Mouse (Mus musculus) limb, embryonic 13.5 days (tissue): ENCODE measurements around the gene Coa4. TPM values are rescaled to one million over a fixed set of nuclear protein-coding genes. Genes with fewer than 3 reads are reported as not detected.

Experiments
- ATAC-seq: fragments of 200-750 bp; cut with Nextera tagmentation; 2 replicates; pipeline ENCODE4 v1.8.0; 2017; ENCODE audit warnings: low read depth, moderate number of reproducible peaks, moderate TSS enrichment; ENCODE audit not compliant: low FRiP score
- H3K27ac ChIP-seq: fragments of 300-500 bp; sonication (generic); 2 replicates; pipeline ENCODE4 v1.5.1; 2015; ENCODE audit warnings: inconsistent platforms, mild to moderate bottlenecking, moderate library complexity
- H3K27me3 ChIP-seq: fragments of 300-500 bp; sonication (generic); 2 replicates; pipeline ENCODE4 v1.6.1; 2015; ENCODE audit warnings: mild to moderate bottlenecking, inconsistent platforms
- H3K36me3 ChIP-seq: fragments of 300-500 bp; sonication (generic); 2 replicates; pipeline ENCODE4 v1.6.1; 2015; ENCODE audit warnings: inconsistent platforms, mild to moderate bottlenecking, moderate library complexity
- H3K4me1 ChIP-seq: fragments of 300-500 bp; sonication (generic); 2 replicates; pipeline ENCODE4 v1.6.1; 2015; ENCODE audit warnings: inconsistent platforms
- H3K4me2 ChIP-seq: fragments of 300-500 bp; sonication (generic); replicated peaks from 2 replicates; pipeline ENCODE4 v1.6.1; 2015; ENCODE audit warnings: inconsistent platforms, mild to moderate bottlenecking, moderate library complexity
- H3K4me3 ChIP-seq: fragments of 300-500 bp; sonication (generic); 2 replicates; pipeline ENCODE4 v1.5.1; 2015; ENCODE audit warnings: moderate library complexity, mild to moderate bottlenecking, inconsistent platforms
- H3K9ac ChIP-seq: fragments of 300-500 bp; sonication (generic); 2 replicates; pipeline ENCODE4 v1.6.1; 2015; ENCODE audit warnings: mild to moderate bottlenecking, inconsistent platforms
- H3K9me3 ChIP-seq: fragments of 300-500 bp; sonication (generic); 2 replicates; pipeline ENCODE4 v1.6.1; 2016; ENCODE audit warnings: inconsistent platforms
- WGBS: fragments of 180-500 bp; shearing (Covaris S2); methylation state at CpG from one replicate; pipeline ENCODE4 v1.1.7; 2015; 5-methylcytosine and 5-hydroxymethylcytosine counted together
- polyA plus RNA-seq: library from polyadenylated mRNA; unstranded; fragments of >200 nt; fragmentation: Nextera tagmentation; extraction: Ambion mirVana; gene quantifications from 2 replicates; pipeline ENCODE4 v1.2.1, GENCODE M21; 2015

Coa4 gene
- polyA plus RNA-seq, 1 experiment from 2014 or later, result 18.5 TPM

DNA sequence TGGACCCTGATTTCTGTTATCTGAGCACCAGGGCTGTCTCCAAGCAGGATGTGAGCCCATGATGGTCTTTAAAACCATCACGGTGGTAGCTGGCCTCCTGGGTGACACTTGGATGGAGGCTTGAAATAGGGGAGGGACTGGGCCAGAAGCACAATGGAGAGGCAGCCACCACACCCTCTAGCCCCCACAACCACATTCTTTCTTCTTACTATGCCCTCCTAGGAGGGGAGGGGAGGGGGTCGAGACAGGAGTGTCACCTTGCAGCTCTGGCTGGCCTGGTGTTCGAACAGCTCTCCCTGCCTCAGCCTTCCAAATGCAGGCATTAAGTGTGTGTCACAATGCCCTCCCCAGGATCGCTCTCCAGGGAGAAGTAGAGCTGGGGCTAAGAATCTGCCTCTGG, 39.5 kb upstream of the Coa4 start:
- peaks cover 37% of the 10 kb centered on the region for H3K36me3 ChIP-seq
- ATAC-seq, result no peak
- 84% methylated on average over 4 of the region's 4 CpGs for WGBS
- peaks cover 48% of the 10 kb centered on the region for H3K4me1 ChIP-seq
- no peak overlapping the region for H3K9ac ChIP-seq
- H3K27me3 ChIP-seq, result no peaks in the 10 kb centered on the region
- no peak overlapping the region for H3K4me2 ChIP-seq
- H3K9me3 ChIP-seq, result no peaks in the 10 kb centered on the region
- H3K27ac ChIP-seq, result no peak overlapping the region
- H3K4me3 ChIP-seq, result no peak overlapping the region

GRCm38 (mm10) chr7:100497982-100498381, 38.9 kb upstream of the Coa4 start:
- WGBS, result 89% methylated on average over 13 of the region's 13 CpGs
- no peak overlapping the region for H3K4me3 ChIP-seq
- no peaks in the 10 kb centered on the region for H3K27me3 ChIP-seq
- ATAC-seq, result no peak
- no peak overlapping the region for H3K27ac ChIP-seq
- no peaks in the 10 kb centered on the region for H3K9me3 ChIP-seq
- peaks cover 37% of the 10 kb centered on the region for H3K36me3 ChIP-seq
- peaks cover 42% of the 10 kb centered on the region for H3K4me1 ChIP-seq
- no peak overlapping the region for H3K4me2 ChIP-seq
- H3K9ac ChIP-seq, result no peak overlapping the region

DNA sequence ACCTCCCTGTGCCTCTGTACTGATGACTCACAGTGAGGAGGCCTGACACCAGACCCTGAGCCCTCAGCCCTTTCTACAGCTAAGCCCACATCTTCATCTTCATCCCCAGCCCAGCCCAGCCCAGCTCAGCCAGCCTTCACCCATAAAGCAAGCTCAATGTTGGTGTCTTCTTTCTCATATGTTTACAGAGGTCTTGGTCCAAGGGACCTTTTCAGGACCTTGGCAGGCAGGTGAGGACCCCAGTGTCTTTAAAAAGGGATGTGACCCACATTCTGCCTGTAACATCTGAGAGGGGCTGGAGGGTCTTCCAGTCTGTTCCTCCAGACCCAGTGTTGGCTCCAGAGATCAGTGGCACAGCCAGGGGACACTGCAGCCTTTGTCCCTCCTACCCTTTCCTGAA, 37.4 kb upstream of the Coa4 start:
- Histone ChIP-seq H3K27ac (no peak overlapping the region), H3K27me3 (no peaks in the 10 kb centered on the region), H3K9me3 (no peaks in the 10 kb centered on the region), H3K4me3 (no peak overlapping the region), H3K4me1 (peaks cover 27% of the 10 kb centered on the region), H3K4me2 (no peak overlapping the region), H3K9ac (no peak overlapping the region), H3K36me3 (peaks cover 37% of the 10 kb centered on the region)
- ATAC-seq, result no peak

- no peak overlapping the region for H3K4me2 ChIP-seq
- WGBS, result 69% methylated on average over 16 of the region's 16 CpGs
- no peaks in the 10 kb centered on the region for H3K27me3 ChIP-seq
- H3K27ac ChIP-seq, result no peak overlapping the region
- no peak overlapping the region for H3K9ac ChIP-seq
- no peaks in the 10 kb centered on the region for H3K9me3 ChIP-seq
- H3K4me1 ChIP-seq, result peaks cover 18% of the 10 kb centered on the region
- peaks cover 37% of the 10 kb centered on the region for H3K36me3 ChIP-seq
- no peak overlapping the region for H3K4me3 ChIP-seq
- ATAC-seq, result no peak
These were observed 36.4 kb upstream of the Coa4 start for GRCm38 (mm10) chr7:100500276-100500977.

DNA sequence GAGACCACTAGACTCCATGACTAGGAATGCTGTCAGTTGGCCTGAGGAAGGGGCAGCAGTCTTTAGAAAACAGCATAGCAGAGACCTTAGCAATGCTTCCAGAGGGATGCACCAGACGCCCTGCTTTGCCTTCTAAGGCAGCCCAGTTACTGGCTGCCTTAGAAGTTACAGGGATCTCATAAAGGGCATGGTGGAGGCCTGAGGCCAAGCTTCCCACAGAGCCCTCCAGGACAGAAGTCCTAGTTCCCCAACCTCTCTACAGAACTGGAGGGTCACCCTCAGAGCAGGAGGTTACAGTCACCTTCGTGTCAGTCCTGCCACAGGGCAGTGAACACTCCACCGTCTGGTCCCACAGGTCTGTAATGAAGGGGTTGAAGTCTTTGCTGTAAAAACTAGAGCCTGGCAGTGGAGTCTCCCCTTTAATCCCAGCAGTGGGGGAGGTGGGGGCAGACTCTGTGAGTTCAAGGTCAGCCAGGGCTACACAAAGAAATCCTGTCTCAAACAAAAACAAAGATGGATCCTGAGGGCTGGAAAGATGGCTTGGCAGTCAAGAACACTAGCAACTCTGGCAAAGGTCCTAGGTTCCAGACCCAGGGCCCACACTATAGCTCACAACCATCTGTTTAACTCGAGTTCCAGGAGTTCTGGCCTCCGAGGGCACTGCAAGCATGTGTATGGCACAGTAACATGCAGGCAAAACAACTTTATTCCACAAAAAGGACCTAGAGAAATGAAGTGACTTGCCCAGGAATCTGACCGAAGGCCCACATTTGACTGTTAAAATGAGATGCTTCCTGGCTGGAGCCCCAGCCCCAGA, 35.6 kb upstream of the Coa4 start:
- no peak overlapping the region for H3K4me2 ChIP-seq
- peaks cover 37% of the 10 kb centered on the region for H3K36me3 ChIP-seq
- no peak for ATAC-seq
- H3K4me3 ChIP-seq, result no peak overlapping the region
- H3K27ac ChIP-seq, result no peak overlapping the region
- no peak overlapping the region for H3K9ac ChIP-seq
- peaks cover 10% of the 10 kb centered on the region for H3K4me1 ChIP-seq
- 70% methylated on average over 6 of the region's 6 CpGs for WGBS
- H3K9me3 ChIP-seq, result no peaks in the 10 kb centered on the region
- no peaks in the 10 kb centered on the region for H3K27me3 ChIP-seq

DNA sequence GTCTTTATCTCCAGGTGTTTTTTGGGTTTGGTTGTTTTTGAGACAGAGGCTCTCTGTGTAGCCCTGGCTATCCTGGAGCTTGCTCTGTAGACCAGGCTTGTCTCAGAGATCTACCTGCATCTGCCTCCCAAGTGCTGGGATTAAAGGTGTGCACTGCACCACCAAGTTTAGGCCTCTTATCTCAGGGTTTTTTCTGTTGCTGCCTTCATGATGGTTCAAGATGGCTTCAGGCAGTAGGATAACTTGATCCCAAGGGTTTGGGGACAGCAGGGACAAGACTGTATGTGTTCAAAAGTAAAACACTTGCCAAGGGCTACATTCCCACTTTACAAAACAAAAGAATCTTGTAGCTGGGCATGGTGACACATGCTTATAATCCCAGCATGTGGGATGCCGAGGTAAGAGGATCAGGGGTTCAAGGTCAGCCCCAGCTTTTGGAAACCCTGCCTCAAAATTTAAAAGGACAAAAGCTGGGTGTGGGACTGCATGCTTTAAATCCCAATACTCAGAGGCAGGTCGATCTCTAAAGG, 35.0 kb upstream of the Coa4 start:
- H3K4me3 ChIP-seq, result no peak overlapping the region
- no peak overlapping the region for H3K27ac ChIP-seq
- H3K4me1 ChIP-seq, result peaks cover 3% of the 10 kb centered on the region; the same call in 1 of the 2 replicates
- H3K36me3 ChIP-seq, result peaks cover 32% of the 10 kb centered on the region
- 66% methylated on average over 2 of the region's 2 CpGs for WGBS
- H3K9ac ChIP-seq, result no peak overlapping the region
- H3K4me2 ChIP-seq, result no peak overlapping the region
- no peaks in the 10 kb centered on the region for H3K9me3 ChIP-seq
- no peak for ATAC-seq
- H3K27me3 ChIP-seq, result no peaks in the 10 kb centered on the region

DNA sequence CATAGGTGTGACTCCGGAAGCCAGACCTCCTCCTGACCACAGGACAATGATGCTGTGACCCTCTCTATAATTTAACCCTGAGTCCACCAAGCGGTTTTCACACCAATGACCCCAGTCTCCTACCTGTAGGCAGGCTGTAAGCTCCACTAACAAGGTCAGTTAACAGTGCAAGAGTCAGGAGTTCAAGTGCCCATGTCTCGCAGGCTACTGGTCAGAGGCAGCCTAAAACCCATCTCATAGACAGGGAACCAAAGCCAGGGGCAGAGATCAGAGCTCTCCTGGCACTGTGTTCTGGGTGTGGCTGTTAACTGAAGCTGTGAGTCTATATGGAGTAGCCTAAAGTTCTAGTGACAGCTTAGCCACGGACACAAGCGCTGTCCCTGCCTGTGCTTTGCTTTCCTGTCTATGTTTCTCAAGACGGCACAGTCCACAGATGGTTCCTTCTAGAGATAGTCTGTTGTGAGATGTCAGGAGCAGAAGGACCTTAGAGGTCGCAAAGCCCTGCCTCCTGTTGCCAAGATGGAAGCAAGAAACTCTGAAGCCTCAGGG, 34.4 kb upstream of the Coa4 start:
- Histone ChIP-seq H3K36me3 (peaks cover 27% of the 10 kb centered on the region), H3K9me3 (no peaks in the 10 kb centered on the region), H3K4me2 (no peak overlapping the region), H3K4me1 (0 out of 2 replicates have a peak, but pooled peaks cover 2% of the 10 kb centered on the region), H3K27me3 (no peaks in the 10 kb centered on the region), H3K27ac (no peak overlapping the region), H3K4me3 (no peak overlapping the region), H3K9ac (no peak overlapping the region)
- WGBS, result 77% methylated on average over 7 of the region's 7 CpGs
- ATAC-seq, result no peak

- H3K4me1 ChIP-seq, result peaks cover 4% of the 10 kb centered on the region
- H3K4me2 ChIP-seq, result no peak overlapping the region
- no peak for ATAC-seq
- no peak overlapping the region for H3K9ac ChIP-seq
- H3K27ac ChIP-seq, result no peak overlapping the region
- peaks cover 21% of the 10 kb centered on the region for H3K36me3 ChIP-seq
- no peaks in the 10 kb centered on the region for H3K27me3 ChIP-seq
- no peaks in the 10 kb centered on the region for H3K9me3 ChIP-seq
- H3K4me3 ChIP-seq, result no peak overlapping the region
- 91% methylated on average over 5 of the region's 5 CpGs for WGBS
These were observed 33.8 kb upstream of the Coa4 start for GRCm38 (mm10) chr7:100503076-100503475.

DNA sequence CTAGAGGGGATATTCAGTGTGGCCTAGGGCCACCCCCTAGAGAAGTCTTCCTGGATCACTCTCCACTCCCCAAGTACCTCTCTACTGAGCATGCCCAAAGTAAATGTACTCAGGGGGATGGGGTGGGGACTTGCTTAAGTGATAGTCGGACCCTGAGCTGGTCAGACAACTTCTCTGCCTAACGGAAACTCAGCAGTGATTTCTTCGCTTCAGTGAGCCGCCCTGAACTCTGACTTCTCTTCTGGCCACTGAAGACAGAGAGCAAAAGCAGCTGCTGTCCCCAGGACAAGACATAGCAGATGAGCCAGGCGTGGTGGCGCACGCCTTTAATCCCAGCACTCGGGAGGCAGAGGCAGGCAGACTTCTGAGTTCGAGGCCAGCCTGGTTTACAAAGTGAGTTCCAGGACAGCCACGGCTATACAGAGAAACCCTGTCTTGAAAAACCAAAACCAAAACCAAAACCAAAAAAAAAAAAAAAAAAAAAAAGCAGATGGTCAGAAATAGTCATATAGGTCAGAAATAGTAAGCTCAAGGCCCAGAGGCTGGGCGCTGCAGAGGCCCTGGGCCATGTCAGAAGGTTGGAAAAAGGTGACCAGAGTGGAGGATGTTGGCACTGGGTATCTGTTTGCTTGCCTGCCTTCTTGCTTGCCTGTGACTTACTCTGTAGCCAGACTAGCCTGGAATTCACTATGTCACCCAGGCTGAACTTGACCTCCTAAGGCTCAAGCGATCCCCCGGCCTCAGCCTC, 32.0 kb upstream of the Coa4 start:
- peaks cover 2% of the 10 kb centered on the region; the same call in 1 of the 2 replicates for H3K36me3 ChIP-seq
- H3K4me3 ChIP-seq, result no peak overlapping the region
- H3K4me2 ChIP-seq, result no peak overlapping the region
- H3K9ac ChIP-seq, result no peak overlapping the region
- H3K9me3 ChIP-seq, result no peaks in the 10 kb centered on the region
- peaks cover 10% of the 10 kb centered on the region for H3K4me1 ChIP-seq
- H3K27ac ChIP-seq, result no peak overlapping the region
- H3K27me3 ChIP-seq, result no peaks in the 10 kb centered on the region
- ATAC-seq, result no peak
- 86% methylated on average over 13 of the region's 13 CpGs for whole genome bisulfite sequencing

DNA sequence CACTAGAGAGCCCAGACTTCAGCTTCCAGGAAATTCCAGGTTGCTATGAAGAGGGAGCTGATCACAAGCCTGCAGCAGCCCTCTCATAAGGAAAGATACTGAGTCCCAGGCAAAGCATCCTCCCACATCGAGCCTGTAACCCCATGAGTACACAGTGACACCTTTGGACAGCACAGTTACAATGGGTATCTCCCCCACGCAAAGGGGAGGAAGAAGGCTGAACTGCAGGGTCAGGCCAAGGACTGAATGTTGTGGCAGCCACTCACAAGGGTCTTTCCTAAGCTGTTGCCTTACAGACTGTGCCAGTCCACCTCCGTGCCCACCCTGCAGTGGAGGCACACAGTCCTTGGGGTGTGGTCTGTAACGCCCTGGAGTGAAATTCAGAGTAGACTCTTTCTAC, 30.4 kb upstream of the Coa4 start:
- 81% methylated on average over 4 of the region's 4 CpGs for WGBS
- Histone ChIP-seq H3K9ac (no peak overlapping the region), H3K9me3 (no peaks in the 10 kb centered on the region)

DNA sequence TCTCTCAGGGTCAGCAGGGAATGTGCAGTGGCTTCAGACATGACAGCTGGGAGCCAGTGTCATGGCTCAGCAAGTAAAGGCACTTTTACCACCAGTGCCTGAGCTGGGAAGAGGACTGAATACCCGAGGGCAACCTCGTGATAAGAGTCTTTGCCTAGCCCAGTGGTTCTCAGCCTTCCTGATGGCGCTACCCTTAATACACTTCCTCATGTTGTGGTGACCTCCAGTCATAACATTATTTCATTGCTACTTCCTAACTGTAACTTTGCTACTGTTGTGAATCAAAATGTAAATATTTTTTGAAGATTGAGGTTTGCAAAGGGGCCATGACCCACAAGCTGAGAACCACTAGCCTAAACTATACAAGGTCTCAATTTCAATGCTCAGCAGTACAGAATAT, 28.2 kb upstream of the Coa4 start:
- Histone ChIP-seq H3K9me3 (no peaks in the 10 kb centered on the region), H3K27ac (no peak overlapping the region), H3K36me3 (no peaks in the 10 kb centered on the region), H3K4me2 (no peak overlapping the region), H3K27me3 (peaks cover 5% of the 10 kb centered on the region; the same call in 1 of the 2 replicates), H3K9ac (no peak overlapping the region), H3K4me1 (peaks cover 8% of the 10 kb centered on the region), H3K4me3 (no peak overlapping the region)
- ATAC-seq, result no peak
- WGBS, result 54% methylated on average over 3 of the region's 3 CpGs

More for the DNA sequence above, 30.4 kb upstream of the Coa4 start:
- Histone ChIP-seq H3K36me3 (no peaks in the 10 kb centered on the region), H3K27ac (no peak overlapping the region), H3K4me3 (no peak overlapping the region), H3K4me2 (no peak overlapping the region), H3K4me1 (peaks cover 8% of the 10 kb centered on the region), H3K27me3 (peaks cover under 1% of the 10 kb centered on the region; the same call in 1 of the 2 replicates)
- no peak for ATAC-seq
